Mouse (Mus musculus) embryonic stem cell, embryonic (primary cell): Measurements from ENCODE around the gene Acss3.

ENCODE experiments used
- CTCF ChIA-PET, 4 experiments: fragments of 300-600 bp in 2 of 4; fragments of 350-600 bp in 2 of 4; sonication (Branson Sonifier 250); formaldehyde crosslinking; loops; one replicate each; lab custom pipeline; 2022; ENCODE audit warnings: inconsistent platforms in 2 of 4; lab: Charles Lee
- POLR2A ChIA-PET, 4 experiments: fragments of 300-600 bp in 2 of 4; fragments of 350-600 bp in 2 of 4; sonication (Branson Sonifier 250); formaldehyde crosslinking; loops; one replicate each; lab custom pipeline; 2022; ENCODE audit warnings: antibody characterized with exemption in 4 of 4, inconsistent platforms in 1 of 4; lab: Charles Lee

Acss3 gene

DNA sequence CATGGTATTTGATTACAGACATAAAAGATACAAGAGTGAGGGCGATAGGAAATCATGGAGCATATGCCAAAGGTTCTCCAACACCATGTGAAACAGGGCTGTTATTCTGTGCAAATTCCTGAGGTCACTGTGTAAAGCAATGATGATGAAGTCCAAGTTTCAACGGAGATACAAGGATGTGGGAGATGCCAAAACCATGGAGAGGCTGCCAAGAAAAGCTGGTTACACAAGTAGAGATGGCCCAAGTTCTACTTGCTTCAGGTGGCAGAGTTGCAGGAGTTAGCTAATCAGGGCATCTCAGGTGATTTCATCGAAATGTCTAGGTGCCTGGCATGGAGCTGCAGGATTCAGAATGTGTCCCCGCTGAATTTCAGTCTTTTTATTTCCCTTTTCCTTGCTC is 84.3 kb downstream of the Acss3 start:
- CTCF ChIA-PET = no interaction called here
- POLR2A ChIA-PET = no interaction called here

DNA sequence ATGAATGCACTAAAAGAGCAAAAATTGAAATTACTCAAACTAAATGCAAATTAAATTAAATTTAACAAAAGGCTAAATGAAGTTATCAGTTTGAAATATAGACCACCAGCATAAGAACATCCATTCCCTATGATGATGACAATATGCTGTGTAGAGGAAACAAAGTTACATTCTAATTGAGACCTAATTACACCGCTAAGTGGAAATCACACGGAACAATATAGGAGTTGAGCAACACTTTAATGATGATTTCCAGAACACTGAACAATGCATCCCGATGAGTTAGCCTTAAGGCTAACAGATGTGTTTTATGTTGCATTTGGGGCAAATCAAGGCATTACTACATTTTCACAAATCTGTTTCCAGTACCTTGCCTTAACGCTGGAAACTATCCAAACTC is 99.2 kb downstream of the Acss3 start:
- POLR2A ChIA-PET = interaction anchor here in 1 of 4 experiments (0.7 kb wide), 1 partner anchor 250 kb away, joined by 3 read pairs; no protein-coding TSS in a partner anchor
- CTCF ChIA-PET = no interaction called here

DNA sequence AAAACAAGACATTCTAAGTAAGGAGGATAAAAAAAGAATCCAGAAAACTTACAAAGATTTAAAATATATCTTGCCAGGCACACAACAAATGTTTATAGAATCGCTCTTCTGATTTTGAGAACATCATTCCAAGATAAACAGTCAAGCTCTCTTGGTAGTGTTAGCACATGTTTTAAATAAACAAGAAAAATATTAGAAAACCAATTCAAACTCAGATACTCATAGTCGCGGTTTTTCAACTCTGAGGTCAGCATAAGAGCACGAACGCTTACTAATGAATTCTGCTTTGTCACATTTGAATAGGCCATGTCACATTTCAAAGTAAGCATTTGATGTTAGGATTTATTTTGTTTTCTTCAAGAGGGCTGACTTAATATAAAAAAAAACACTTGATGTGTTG is 102.3 kb downstream of the Acss3 start:
- CTCF ChIA-PET = no interaction called here

DNA sequence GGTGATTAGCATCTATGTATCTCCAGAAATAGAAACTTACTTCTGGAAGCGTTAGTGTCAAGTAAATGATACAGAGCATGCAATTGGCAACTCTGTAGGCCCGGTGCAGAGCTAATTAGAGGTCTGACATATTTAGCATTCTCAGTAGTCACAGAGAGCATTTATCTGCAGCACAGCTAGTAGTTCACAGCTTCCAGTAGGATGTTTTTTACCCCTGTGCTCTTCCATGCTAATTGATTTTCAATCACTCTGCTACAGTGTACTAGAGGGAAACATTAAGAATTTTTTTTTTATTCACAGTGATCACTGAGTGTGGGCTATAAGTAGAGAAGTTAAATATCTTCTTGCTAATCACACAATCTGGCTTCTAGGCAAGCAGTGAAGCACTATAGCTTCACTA is 112.3 kb downstream of the Acss3 start:
- CTCF ChIA-PET = no interaction called here
- POLR2A ChIA-PET = no interaction called here

More for the DNA sequence above, 102.3 kb downstream of the Acss3 start:
- POLR2A ChIA-PET = no interaction called here

DNA sequence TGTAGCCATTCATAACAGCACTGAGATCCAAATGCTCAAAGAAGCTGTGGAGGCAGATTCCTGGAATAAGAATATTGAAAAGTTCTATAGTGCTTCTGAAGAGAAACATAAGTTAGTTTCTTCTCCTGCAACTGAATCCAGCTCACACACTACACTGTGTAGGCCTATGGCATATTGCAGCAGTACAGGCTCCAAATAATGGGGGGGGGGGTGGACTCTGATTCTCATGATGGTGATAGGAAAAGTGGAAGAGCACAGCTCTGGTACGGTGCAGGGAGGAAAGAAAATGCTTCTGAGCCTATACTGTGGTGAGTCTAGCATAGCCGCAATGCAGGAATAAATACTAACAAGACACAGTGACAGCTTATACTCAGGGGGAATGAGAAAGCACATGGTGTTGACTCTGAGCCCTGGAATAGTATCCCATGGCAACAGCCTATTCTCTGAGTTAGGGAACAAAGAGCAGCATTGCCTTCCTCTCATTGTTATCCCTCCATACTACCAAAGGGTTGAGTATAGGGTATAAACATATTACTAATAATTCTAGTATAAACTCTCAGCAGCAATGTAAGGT is 125.3 kb downstream of the Acss3 start:
- POLR2A ChIA-PET = no interaction called here
- CTCF ChIA-PET = no interaction called here

DNA sequence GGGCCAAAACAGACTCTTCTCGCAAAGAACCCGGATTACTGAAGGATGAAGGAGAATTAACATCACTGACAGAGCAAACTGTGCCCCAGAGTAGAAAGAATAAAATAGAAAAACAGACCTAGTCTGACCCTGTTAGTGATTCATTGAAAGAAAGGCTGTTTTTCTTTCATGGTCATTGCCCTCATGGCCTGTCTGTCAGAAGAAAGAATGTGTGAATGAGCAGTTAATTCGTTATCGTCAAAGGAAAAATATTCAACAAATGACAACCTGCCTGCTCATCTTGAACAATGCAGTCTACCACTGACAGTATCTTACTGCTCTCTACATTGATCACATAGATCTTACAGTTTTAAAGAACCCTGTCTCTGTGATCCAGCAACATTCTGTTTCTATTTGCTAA is 134.0 kb downstream of the Acss3 start:
- ChIA-PET POLR2A (no interaction called here), CTCF (no interaction called here)

DNA sequence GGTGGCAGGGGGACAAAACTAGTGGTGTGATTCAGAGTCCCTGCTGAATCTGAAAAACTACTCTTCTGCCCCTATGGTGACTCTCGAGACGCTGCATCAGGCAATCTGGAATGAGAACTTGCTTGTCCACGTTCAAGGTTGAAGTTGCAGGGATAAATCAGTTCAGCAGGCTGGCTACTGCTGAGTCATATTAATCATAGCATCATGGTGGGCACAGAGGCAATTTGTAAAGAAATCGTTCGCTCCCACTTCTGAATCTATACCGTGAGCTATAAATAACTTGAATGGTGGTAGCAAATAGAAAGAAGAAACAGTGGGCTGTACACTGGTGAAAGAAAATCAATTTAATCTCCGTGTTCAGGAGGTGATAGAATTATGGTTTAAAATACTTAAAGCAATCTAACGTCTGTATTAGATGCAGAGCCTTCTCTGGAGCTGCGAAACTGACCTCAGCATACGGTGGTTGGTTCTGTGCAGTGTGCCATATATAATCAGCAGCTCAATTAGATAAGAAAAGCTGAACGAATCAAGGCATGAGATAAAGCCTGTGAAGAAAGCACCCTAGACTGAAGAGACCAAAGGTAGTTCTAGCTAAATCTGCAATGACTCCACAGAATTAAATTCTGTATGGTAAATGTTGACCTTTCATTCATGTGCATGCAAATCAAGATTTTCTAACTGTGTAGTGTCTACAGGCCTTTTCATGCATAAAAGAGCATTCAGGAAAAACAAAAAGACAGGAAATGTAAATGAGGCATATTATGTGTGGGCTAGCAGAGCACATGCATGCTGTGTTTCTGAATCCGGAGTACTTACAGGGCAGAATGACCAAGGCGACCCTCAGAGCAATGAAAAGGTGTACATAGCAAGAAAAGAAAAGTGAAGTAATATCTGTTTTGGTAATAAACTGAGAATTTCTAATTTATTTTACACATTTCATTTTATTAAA is 148.0 kb downstream of the Acss3 start:
- CTCF ChIA-PET = no interaction called here
- POLR2A ChIA-PET = interaction anchor here in 1 of 4 experiments (0.5 kb wide), 1 partner anchor 153 kb away, joined by 3 read pairs; no protein-coding TSS in a partner anchor

DNA sequence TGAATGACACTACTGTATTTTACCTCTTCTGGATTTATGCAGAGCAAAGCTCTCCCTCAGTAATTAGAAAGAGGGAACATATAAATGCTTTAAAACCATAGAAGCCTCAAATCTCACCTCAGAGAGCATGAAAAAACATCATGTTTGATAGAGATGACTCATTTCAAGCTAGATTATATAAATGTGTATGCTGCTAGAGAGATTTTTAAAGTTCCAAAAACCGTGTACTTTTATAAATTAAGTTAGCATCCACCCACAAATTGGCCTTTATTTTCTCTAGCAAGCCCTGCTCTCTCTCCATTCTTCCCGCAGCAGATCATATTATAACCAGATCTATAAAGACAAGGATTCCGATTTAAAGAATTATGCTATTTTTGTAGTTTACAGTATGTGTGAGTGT is 164.4 kb downstream of the Acss3 start:
- ChIA-PET POLR2A (no interaction called here), CTCF (no interaction called here)

DNA sequence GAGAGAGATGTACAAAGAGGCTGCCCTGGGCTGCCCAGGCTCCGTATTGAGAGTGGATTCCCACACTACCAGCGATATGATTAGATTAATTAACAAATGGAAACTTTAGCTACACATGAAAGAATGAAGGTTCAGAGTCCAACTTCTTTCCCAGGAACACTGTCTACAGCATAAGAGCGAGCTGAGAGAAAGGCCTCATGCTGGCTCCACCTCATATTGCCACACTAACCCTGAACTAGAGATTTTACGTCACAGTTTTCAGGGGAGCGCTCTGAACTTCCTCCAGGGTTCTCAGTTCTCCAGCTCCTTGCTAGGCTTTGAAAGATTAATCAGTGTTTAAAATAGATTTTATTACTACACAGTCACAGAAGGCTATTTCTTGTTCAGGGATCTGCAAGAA is 182.1 kb downstream of the Acss3 start:
- ChIA-PET POLR2A (interaction anchor here in 1 of 4 experiments (0.6 kb wide), 1 partner anchor 99 kb away, joined by 4 read pairs; no protein-coding TSS in a partner anchor), CTCF (no interaction called here)

DNA sequence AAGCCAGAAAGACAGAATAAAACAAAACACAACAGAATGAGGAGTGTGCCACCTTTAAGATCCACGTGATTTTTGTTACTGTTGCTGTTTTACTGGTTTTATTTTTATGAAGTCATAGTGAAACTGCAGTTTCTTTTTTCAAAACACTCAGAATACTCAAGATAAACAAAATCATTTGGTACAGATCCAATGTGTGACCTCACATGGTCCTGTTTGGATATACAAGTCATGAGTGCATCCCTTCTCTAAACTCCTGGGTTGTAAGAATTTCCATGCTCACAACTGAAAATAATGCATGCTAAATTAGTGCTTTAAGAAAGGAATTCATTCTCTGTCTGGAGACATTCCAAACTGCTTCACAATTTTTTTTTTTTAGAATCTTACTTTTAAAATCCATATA is 184.0 kb downstream of the Acss3 start:
- ChIA-PET CTCF (no interaction called here), POLR2A (no interaction called here)

DNA sequence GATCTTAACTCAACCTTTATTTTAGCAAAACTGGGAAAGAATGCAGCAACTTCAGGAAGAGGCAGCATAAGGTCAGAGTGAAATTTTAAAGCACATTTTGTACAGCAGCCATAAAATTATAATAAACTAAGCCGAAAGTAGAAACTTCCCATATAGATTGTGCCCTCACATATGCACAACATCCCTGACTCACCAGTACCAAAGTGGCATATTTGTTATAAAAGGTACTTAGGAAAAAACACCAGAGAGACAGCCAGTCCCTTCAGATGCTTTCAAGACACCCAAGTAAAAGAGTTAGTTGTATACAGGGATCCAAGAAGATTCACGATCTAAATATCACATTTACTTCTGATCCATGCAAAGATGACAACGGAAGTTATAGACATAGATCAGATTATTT is 184.6 kb downstream of the Acss3 start:
- ChIA-PET CTCF (no interaction called here), POLR2A (no interaction called here)

DNA sequence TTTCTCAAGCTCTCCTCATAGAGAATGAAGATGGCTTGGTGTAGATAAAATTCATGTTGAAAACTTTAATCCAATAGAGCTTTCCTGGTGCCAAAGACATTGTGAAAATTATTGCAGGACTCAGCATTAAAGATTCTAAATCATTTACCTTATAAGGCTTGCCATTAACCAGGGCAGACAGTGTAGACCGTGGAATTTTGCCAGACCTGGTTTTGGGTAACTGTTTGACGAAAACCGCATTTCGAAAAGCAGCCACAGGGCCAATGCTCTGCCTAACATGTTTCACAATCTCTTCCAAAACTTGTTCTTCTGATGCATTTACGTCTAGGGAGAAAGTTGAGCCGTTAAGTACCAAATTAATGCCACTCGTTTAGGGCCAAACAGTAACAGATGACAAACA is 186.5 kb downstream of the Acss3 start:
- POLR2A ChIA-PET = no interaction called here
- CTCF ChIA-PET = no interaction called here

DNA sequence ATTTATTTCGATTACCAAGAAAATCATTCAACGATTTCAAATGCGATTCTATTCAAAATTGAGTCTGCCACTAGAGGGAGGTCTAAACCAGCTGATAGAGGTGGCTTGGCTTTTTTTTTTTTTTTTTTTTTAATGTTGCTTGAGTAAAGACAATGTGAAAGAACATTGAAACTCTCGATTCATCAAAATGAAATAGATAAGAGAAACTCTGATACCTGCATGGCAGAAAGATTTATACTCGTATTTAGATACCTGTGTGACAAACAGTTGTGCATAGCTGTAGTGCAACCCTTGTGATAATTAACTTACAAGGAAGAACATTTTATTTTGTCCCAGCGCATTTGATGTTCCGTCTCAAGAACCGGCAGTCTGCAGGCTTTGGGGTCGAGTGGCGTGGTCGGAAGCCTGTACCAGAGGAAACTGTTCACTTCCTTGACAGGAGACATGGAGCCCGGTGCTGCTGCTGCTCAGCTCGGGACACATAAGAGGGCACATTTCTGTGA is 190.8 kb downstream of the Acss3 start:
- CTCF ChIA-PET = interaction anchor here in 3 of 4 experiments (0.6 to 1.1 kb wide), 5 partner anchors 186 to 463 kb away, joined by 3 to 13 read pairs (median 7); no protein-coding TSS in a partner anchor
- POLR2A ChIA-PET = interaction anchor here in 3 of 4 experiments (0.6 to 0.7 kb wide), 4 partner anchors 229 to 535 kb away, joined by 4 to 10 read pairs (median 5); no protein-coding TSS in a partner anchor

DNA sequence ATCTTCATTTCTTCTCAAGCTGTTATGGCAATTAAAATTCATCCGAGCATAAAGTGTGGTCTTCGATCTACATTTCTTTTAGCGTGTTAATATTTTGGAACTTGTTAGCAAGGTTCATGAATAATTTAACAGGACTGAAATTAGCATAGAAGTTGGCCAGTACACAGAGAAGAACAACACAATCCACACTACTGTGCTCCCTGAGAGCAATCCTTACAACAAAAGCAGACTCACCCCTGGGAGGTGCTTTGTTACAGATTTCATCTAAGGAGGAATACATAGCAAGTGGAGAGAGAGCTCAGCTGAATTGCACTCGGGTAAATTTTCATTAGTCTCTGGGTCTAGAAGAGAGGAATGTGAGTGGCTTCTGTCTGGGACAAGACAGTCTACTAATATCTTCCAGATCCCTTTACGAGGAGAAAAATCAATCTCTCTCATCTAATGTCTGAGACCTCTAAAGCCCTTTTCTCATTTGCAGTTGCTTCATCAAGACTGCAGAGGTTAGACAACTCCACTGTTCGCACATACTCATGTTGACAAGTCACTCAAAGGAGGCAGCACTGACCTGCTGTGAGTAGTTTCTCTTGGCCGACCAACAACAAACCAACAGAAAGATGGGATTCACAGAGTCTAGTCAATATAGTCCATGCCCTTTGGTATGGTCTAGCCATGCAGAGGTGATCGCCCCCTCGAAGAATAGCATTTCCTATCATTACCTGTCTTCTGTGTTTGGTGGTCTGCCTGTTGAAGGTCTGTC is 194.7 kb downstream of the Acss3 start:
- ChIA-PET CTCF (no interaction called here), POLR2A (no interaction called here)

DNA sequence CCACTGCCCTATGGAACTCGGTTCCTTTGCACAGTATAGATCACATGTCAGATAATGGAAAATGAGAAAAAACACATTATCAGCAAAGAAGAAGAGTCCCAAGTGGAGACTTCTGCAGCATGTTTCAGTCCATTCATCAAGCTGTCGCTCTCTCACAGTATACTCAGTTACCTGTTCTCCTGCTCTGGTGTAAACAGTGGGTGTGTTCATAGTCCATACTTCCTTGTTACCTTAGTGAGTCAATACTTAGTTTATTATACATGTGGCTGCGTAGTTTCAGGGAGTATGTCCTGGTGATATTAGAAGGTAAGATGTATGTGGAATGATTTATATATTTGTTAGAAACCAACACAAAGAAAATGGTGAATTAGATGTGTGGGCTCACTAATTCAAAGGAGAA is 198.7 kb downstream of the Acss3 start:
- ChIA-PET POLR2A (no interaction called here), CTCF (no interaction called here)

DNA sequence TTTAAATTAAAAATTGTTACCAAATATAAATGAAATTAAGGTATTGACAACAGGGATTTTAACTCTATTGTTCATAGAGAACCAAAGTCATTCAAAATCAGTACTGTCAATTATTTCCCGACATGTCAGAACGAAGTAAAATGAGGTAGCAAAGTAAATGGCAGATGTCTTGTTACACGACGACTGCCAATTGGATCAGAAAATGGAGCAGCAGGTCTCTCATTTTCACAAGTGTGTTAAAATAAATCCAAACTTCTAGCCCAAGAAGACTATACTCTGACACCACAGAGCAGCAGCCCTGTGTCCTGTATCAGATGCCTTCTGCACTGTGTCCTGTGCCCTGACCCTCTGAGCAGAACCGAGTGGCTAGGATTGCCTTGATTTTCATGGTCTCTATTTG is 199.1 kb downstream of the Acss3 start:
- CTCF ChIA-PET = no interaction called here
- POLR2A ChIA-PET = no interaction called here

DNA sequence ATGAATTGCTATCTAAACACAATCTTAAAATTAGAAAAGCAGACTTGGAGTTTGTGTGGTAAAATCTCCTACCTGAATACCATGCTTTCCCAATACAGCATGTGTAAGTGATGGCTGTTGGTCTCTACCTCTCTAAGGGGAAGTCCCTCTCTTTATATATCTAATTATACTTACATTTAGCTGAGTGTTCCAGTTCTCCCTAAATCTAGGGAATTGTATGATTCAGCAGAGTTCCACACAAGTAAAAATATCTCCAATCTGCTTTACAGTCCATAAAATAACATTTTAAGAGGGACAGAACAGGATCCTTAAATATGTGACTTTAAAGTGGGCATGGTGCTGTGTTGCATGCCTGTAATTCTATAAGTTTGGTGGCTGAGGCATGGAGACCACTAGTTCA is 208.6 kb downstream of the Acss3 start:
- ChIA-PET POLR2A (interaction anchor here in 1 of 4 experiments (0.6 kb wide), 1 partner anchor 21 kb away, joined by 5 read pairs; no protein-coding TSS in a partner anchor), CTCF (no interaction called here)

DNA sequence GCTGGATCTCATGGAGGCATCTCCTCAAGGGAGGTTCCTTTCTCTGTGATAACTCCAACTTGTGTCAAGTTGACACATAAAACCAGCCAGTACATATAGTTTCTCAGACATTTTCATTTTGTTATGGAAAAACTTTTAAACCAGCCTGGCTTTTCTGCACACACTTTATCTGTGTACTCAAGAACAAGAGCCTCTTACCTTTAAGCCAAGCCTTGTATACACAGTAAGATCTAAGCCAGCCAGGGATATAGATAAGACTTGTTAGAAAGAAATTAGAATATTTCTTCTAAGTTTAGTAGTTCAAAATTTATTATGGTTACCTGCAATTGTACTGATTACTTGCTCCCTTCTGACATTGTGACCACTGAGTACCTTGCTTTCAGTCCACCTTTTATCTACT is 209.2 kb downstream of the Acss3 start:
- POLR2A ChIA-PET = no interaction called here
- CTCF ChIA-PET = no interaction called here

DNA sequence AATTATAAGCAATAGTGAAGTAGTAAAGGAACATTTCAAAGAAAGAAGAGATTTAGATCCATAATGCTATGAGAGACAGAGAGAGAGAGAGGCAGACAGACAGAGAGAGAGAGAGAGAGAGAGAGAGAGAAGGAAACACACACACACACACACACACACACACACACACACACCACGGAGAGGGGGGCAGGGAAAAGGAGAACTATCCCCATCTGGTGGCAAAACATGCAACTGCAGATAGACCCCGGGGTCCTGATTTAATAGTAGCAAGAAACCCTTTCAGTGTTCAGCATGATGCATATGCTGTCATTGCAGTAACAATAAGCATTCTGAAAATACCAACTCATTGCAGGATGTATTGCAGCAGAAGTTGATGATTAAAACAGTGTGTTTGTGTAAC is 210.4 kb downstream of the Acss3 start:
- CTCF ChIA-PET = no interaction called here
- POLR2A ChIA-PET = no interaction called here

DNA sequence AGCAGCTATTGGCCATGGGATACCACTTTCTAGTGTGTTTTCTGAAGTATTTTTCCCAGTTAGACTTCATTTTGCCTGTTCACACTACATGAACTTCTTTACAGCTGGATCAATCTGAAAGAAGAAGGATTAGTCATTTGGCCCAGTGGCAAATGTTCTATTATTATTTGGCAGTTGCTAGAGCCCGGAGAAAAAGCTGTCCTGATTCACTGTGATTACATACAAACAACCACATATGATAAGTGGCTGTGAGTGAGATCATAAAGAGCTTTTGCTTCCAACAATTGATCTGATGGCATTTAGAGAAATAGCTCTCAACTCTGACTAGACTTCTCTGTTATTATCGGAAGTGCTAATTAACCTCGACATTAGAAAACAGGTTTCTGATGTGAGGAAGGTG is 213.4 kb downstream of the Acss3 start:
- ChIA-PET CTCF (no interaction called here), POLR2A (interaction anchor here in 1 of 4 experiments (0.7 kb wide), 1 partner anchor 289 kb away, joined by 3 read pairs; no protein-coding TSS in a partner anchor)
